Mouse (Mus musculus): ENCODE measurements around the gene Mettl26.

Gene Mettl26

GRCm38 (mm10) chr17:25883268-25883667, 8.4 kb downstream of the Mettl26 start:
- DNase-seq (ENCODE audit: low read depth, low spot score), result no peak

GRCm38 (mm10) chr17:25883824-25884223, 8.9 kb downstream of the Mettl26 start:
- no peak for DNase-seq (ENCODE audit: low read depth, low spot score)

- peak; percentile 66 for DNase-seq (ENCODE audit: low read depth, low spot score)
Observed at GRCm38 (mm10) chr17:25885636-25886035, 10.8 kb downstream of the Mettl26 start.

GRCm38 (mm10) chr17:25886806-25887205, 11.9 kb downstream of the Mettl26 start:
- DNase-seq (ENCODE audit: low read depth, low spot score), result no peak

- no peak for DNase-seq (ENCODE audit: low read depth, low spot score)
Observed at GRCm38 (mm10) chr17:25887467-25887866, 12.6 kb downstream of the Mettl26 start.

- no peak for DNase-seq (ENCODE audit: low read depth, low spot score)
Observed at GRCm38 (mm10) chr17:25888837-25889236, 14.0 kb downstream of the Mettl26 start.

- peak; percentile 82 for DNase-seq (ENCODE audit: low read depth, low spot score)
Observed at GRCm38 (mm10) chr17:25893975-25894617, 19.2 kb downstream of the Mettl26 start.

- peak; percentile 50 for DNase-seq (ENCODE audit: low read depth, low spot score)
Observed at GRCm38 (mm10) chr17:25895415-25895814, 20.5 kb downstream of the Mettl26 start.

- DNase-seq (ENCODE audit: low read depth, low spot score), result no peak
Observed at GRCm38 (mm10) chr17:25895891-25896290, 21.0 kb downstream of the Mettl26 start.

- DNase-seq (ENCODE audit: low read depth, low spot score), result no peak
Observed at GRCm38 (mm10) chr17:25900193-25900592, 25.3 kb downstream of the Mettl26 start.

- DNase-seq (ENCODE audit: low read depth, low spot score), result no peak
Observed at GRCm38 (mm10) chr17:25903061-25903460, 28.2 kb downstream of the Mettl26 start.

- DNase-seq (ENCODE audit: low read depth, low spot score), result no peak
Observed at GRCm38 (mm10) chr17:25907640-25908039, 32.8 kb downstream of the Mettl26 start.

GRCm38 (mm10) chr17:25911816-25912215, 36.9 kb downstream of the Mettl26 start:
- DNase-seq (ENCODE audit: low read depth, low spot score), result peak; percentile 54

- no peak for DNase-seq (ENCODE audit: low read depth, low spot score)
Observed at GRCm38 (mm10) chr17:25913186-25913876, 38.5 kb downstream of the Mettl26 start.

GRCm38 (mm10) chr17:25913877-25914275, 39.0 kb downstream of the Mettl26 start:
- no peak for DNase-seq (ENCODE audit: low read depth, low spot score)

GRCm38 (mm10) chr17:25914295-25914694, 39.4 kb downstream of the Mettl26 start:
- no peak for DNase-seq (ENCODE audit: low read depth, low spot score)

GRCm38 (mm10) chr17:25916931-25917647, 42.2 kb downstream of the Mettl26 start:
- no peak for DNase-seq (ENCODE audit: low read depth, low spot score)

- DNase-seq (ENCODE audit: low read depth, low spot score), result no peak
Observed at GRCm38 (mm10) chr17:25918037-25918750, 43.3 kb downstream of the Mettl26 start.

GRCm38 (mm10) chr17:25919144-25919785, 44.4 kb downstream of the Mettl26 start, which contains the start of gene Rab40c:
Rab40c (minus strand) TSS chr17:25919727.
- peak; percentile 52 for DNase-seq (ENCODE audit: low read depth, low spot score)

GRCm38 (mm10) chr17:25919786-25920642, 45.1 kb downstream of the Mettl26 start:
- peak; percentile 100 for DNase-seq (ENCODE audit: low read depth, low spot score)
